Mouse (Mus musculus) adrenal gland, adult 2 months (tissue): ENCODE results near the gene Tubgcp2. TPM values are rescaled to one million over a fixed set of nuclear protein-coding genes. Genes with fewer than 3 reads are reported as not detected.

Source experiments
- DNase-seq: peaks from one replicate; pipeline ENCODE4 v3.0.0; 2021
- polyA plus RNA-seq: library from polyadenylated mRNA; depleted of rRNA; stranded (reverse); fragments of >200 nt; gene quantifications from 2 replicates; pipeline ENCODE4 v1.2.3, GENCODE M21; 2012
- total RNA-seq, 2 experiments: library from RNA; stranded (reverse); gene quantifications; 2 replicates each; pipeline ENCODE4 v1.2.3; 2021

Gene Tubgcp2
- total and polyA plus RNA-seq, 3 experiments = 16.4 to 26.8 (median 26.6) TPM

DNA sequence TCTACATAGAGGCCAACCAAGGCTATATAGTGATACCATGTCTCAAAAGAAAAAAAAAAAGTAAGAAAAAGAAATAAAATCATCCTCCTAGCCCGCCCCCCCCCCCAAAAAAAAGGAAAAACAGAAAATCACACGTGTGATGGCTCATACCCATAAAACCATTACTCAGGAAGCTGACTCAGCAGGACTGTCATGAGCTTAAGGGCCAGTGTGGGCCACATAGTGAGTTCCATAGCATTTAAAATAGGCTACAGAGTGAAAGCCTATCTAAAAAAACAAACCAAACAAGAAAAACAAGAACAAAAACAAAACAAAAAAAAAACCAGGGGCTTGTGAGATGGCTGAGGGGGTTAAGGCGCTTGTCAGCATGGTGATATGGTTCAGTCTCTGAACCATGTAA, 55.7 kb downstream of the Tubgcp2 start:
- no peak for DNase-seq

DNA sequence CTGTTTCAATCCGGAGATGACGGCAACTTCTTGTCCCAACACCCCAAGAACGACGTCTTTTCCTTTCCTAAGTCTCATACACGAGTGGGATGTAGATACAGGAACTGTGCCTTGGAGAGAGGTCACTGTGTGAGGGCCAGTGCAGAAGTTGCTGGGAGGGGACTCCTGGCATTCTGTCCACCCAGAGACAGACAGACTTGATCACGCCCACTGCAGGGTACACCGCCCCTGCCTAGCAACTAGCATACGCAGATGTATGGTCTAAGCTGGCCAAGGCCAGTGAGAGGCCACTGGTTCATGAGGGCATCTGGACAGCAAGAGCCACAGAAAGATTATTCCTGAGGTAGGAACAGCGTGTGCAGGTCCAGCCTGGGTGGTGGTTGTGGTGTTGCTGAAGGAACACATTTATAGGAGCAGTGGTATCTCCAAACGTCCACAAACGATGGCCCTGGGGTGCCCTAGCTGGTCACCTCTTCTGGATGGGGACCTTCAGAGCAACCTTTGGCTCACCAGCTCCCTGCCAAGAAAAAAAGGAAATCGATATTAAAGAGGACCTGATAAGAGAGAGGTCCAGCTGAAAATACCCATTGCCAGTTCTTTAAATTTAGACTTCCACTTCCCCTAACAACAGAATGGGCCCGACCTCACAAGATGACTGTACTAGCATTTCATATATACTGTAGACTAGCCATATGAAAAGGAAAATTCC, 57.3 kb downstream of the Tubgcp2 start:
- no peak for DNase-seq

DNA sequence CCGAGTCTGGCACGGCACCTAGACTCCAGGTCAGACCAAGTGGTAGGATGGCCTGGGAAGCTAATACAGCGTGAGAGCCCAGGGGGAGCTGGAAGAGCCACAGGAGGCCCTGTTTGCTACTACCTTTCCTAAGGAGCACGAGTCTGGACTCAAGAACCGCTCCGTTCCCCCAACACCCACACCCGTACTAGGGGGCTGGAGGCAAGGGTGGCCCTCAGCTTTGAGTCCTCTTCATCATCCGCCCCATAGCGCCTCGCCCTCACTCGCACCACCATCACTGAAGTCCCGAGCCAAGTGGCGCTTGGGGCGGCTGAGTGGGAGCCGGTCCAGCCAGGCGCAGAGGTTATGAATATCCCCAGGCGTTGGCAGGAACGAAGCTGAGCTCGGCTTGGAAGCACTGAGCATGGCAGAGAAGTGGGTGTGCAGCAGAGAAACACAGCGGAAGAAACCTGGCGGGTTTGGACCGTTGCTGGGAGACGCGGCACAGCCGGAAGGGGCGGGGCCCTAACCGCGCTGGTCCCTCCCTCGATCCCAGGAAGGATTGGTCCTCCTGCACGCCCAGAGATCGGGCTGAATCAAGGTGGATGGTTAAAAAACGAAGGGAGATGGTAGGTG, 58.1 kb downstream of the Tubgcp2 start, which contains the start of gene 6430531B16Rik:
Gene 6430531B16Rik (minus strand): TSS at position 478 of the 615 bp plus-strand sequence.
- DNase-seq = peak; percentile 91

DNA sequence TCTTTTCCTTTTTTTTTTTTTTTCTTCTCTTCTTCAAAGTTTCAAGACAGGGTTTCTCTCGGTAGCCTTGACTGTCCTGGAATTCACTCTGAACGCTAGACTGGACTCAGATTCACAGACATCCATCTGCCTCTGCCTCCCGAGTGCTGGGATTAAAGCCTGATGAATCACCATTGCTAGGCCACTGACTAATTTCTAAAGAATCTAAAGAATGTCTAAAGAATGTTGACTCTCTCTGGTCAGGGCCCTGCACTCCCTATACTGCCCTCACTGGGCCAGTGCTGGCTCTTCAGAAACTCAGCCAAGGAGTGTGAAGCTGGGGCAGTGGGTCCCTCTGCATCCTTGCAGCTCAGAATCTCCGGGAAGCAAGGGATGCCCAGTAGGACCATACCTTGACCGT, 61.0 kb downstream of the Tubgcp2 start:
- DNase-seq = no peak

DNA sequence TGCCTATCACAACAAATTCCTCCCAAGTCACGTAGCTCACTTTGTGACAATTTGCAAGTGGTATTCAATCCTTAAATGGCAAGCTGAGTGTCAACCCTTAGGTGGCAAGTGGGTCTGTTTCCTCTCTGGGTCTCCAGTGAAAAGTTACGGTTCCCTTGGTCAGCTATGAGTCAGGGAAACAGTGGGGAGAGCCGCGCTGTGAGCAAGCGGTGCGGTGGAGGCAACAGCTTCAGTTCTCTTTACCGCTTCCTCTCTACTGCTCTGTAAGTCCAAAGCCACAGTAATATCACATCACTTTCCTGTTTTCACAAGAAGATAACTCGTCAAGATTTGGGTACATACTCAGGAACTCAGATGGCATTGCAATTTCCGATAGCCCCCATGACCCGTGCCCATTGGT, 62.2 kb downstream of the Tubgcp2 start:
- DNase-seq = no peak

DNA sequence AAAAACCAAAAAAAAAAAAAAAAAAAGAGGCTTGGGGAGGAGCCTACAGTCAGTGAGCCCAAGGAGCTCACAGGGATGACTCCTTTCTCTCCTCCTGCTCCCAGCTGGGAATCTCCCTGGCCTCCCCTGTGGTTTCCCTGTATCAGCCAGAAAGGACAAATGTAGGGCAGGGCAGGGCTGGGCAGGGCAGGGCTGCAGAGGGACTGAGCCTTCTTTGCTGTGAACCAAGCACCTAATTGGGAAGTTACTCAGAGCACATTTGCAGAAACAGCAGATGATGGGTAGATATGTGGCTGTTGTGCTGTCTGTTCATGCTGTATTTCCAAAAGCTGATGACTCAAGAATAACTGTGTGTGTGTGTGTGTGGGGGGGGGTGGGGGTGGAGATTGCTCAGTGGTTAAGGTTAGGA, 63.5 kb downstream of the Tubgcp2 start:
- DNase-seq = no peak

DNA sequence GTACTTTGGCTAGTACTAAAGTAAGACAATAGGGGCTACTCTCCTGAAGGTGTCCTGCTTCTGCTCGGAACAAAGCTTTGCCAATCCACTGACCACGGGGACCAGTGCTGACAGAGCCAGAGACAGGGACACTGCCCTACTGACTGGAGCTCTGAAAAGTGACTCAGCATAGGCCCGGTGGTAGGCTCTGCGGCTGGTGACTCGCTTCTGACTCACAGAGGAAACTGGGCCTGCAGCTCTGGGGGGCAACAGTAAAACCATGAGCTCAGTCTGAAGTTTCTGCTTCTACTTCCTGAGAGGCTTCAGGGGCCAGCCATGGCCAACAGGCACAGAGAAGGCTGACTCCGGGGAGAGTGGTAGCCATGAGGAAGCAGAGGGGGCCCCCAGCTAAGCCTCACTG, 65.0 kb downstream of the Tubgcp2 start:
- peak; percentile 79 for DNase-seq

DNA sequence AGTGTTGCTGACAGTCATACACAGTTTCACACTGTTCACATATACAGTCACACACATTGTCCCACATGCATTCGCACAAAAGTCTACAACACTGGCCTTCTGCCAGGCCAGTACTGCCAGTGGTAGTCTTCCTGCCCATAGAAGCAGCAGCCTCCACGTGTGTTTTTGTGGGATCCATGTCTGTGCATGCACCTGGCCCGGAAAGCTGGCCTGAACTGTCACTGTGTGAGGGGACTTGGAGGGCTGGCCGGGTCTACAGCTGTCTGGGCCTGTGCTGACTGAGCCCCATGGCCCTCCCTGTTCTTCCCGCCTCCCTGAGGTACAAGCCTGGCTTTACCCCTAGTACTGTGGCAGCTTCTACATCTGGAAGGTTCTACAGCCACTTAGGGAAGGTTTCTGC, 65.5 kb downstream of the Tubgcp2 start:
- DNase-seq = no peak

DNA sequence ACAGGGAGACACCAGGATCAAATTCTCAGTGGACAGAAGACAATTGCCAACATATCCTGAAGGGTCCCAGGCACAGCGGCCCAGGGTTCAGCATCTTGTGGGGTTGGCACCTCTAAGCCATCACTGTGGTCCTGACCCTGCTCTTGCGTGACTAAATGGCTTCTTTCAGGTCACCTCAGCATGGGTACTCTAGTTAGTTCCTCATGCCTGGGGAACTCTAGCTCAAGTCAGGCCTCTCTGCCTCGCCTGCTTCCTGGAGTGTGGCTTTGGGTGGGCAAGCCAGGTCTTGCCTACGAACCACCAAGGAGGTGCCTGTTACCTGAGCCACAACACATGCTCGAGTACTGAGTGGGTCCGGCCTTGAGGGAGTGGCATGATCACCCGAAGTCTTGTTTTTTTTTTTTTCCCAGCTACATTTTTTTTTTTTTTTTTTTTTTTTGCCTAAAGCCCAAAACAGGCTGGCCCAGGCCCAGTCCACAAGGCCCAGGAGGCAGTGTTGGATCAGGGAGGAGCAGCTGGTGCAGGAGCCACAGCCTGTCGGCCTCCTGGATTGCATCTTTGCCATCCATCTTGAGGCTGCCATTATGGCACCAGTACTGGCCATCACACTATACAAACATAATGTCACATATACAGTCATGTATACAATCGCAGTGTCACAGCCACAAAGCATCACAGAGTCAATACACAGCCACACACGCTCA, 66.1 kb downstream of the Tubgcp2 start:
- no peak for DNase-seq

DNA sequence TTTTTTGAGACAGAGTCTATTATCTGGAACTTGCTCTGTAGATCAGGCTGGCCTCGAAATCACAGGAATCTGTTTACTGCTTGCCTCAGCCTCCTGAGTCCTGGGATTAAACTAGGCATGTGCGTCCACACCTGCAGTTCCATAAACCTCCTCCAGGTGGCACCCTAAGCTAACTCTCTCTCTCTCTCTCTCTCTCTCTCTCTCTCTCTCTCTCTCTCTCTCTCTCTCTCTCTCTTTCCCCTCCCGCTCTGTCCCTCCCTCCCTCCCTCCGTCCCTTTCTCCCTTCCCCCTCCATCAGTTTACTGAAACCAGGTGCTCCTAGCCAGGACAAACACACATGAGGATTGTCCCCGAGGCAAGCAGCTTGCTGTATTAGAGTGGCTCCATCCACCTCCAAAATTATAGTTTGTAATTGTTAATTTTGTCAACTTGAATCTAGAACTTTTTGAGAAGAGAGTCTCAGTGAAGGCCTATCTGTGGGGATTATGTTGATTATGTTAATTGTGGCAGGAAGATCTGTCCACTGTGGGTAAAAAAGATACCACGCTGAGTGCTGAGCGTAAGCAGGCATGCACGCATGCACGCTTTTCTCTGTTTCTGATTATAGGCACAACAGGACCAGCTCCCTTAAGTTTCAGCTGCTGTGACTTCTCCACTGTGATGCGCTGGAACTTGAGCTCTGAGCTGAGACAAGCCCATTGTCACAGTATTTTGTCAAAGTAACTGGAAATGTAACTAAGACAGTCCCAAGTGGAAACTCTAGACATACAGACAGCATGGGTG, 66.9 kb downstream of the Tubgcp2 start:
- peak; percentile 78 for DNase-seq

DNA sequence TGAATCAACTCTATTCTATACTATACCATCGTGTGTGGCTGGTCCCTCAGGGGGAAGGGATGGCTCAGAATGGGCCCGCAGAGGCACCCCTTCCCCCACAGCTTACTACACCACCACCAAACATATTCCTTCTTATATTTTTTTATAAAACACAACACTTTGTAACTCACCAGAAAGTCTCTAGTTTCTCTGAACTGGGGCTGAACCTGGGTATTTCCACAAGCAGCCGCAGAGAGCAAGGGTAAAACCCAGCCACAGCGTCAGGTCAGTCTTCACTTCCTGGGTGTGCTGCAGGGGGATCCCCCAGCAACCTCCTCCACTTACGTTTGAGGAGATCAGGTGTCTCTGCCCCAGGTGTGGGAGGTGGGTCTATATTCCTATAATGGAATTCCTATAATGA, 68.0 kb downstream of the Tubgcp2 start:
- no peak for DNase-seq

DNA sequence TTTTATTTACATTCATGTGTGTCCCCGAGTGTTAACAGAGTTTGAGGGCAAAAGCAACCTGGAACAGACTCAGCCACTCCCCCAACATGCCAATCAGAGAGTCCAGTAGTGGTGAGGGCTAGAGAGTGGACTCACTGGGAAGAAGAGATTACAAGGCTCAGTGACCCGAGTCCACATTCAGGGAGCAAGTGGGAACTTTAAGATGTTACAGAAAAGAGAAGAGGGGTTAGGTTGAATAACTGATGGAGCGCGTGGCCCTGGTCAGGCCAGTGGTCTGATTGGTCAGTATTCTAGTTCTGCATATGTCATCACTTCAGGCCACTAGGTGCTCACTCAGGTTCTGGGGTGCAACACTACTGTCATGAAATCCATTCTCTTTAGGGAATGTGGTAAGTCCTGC, 69.3 kb downstream of the Tubgcp2 start:
- DNase-seq = no peak

DNA sequence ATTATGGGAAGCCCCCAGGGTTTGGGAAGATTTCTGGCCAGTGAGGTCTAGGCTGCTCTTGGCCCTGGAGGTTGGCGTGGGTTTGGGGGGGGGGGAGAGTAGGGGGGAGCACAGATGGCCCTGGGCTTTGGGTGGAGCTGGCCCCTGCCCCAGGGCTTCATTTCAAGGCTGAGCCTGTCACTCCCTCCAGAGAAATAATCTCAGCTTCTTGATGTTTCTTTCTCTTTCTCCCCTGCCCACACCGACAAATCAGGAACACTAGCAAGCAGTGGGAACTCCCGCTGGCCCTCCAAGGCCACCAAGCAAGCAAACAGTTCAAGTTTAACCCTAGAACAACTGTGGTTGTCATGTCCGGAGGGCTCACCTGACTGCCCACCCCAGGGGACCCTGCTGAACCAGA, 72.7 kb downstream of the Tubgcp2 start:
- no peak for DNase-seq

DNA sequence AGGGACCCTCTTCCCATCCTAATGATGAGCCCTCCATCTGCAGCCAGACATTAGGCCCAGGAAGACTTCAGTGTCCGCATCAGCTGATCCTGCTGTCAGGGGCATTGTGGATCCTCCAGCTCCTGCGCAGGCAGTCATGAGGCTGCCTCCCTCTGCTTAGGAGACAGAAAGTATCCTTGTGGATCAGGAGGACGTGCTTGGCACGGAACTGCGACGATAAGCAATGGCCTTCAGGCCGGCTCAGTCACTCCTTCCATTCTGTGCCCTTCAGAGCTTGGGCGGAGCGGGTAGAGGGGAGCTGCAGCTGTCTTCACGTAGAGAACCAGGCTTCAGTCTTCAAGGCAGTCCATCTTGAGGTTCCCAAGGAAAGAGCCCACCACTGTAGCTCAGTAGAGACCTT, 75.3 kb downstream of the Tubgcp2 start:
- peak; percentile 90 for DNase-seq

DNA sequence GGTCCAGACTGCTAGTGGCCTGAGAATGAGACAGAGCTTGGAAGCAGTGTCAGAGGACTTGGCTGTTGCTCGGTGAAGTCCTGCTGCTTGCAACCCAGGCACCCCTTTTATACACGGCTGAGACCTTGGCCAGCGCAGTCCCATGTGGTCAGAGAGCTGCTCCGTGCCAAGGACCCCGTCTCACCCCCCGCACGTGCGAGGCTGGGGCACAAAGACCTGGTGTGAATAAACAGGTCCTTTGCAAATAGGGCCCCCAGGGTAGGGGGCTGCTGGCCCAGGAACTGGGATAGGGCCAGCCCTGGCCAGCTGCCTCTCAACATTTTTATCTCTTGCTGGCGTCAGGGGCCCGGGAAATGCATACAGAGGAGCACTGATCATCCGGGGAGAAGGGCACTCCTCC, 78.5 kb downstream of the Tubgcp2 start:
- peak; percentile 72 for DNase-seq

DNA sequence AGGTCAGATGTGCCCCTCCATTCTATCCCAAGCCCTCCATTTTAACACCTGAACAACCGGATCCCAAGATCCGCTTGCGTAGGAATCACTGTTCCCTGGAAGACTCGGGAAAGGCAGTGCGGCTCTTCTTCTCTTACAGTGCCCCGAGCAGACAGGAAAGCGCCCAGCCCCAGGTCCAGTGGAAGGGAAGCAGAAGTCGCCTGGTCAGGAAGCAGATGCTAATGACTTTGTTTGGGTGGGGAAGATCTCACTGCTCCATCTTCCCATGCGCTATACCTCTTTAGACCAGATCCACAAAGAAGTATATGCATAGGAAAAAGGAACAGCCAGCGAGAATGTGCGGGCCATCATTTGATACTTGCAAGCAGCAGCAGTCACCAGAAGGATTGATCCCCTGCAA, 79.0 kb downstream of the Tubgcp2 start:
- no peak for DNase-seq

DNA sequence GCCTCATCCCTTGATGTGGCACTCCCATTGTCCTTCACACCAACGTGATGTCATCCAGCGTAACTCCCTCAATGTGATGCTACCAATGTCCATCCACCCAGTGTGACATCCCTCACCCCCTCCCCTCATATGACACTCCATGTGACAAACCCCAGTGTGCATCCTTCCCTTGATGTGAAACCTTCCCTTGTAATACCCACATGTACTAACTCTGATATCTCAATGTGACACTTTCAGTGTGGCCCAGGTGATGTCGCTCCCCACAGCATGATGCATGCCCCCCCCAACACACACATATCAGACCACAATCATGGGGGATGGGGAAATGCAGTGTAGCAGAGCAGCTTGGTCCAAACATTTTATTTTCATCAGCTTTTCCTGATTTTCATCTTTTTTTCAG, 79.8 kb downstream of the Tubgcp2 start:
- DNase-seq = no peak

DNA sequence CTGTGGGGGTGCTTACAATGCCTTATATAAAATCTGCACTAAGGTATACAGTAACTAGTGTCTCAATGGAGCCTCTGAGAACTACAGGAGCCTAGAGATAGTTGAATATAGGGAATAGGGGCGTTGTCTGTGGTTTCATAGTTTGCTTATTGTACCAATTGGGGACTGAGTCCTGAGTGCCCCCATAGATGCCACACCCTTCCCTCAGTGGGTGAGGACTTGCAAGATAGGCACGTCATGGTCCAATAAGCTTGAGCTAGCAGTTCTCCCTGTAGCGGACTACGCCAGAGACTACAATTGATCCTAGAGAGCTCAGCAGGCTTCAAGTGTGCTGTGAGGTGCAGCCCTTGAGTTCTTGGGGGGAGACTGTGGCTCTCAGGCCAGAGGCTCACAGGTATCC, 81.0 kb downstream of the Tubgcp2 start:
- no peak for DNase-seq

DNA sequence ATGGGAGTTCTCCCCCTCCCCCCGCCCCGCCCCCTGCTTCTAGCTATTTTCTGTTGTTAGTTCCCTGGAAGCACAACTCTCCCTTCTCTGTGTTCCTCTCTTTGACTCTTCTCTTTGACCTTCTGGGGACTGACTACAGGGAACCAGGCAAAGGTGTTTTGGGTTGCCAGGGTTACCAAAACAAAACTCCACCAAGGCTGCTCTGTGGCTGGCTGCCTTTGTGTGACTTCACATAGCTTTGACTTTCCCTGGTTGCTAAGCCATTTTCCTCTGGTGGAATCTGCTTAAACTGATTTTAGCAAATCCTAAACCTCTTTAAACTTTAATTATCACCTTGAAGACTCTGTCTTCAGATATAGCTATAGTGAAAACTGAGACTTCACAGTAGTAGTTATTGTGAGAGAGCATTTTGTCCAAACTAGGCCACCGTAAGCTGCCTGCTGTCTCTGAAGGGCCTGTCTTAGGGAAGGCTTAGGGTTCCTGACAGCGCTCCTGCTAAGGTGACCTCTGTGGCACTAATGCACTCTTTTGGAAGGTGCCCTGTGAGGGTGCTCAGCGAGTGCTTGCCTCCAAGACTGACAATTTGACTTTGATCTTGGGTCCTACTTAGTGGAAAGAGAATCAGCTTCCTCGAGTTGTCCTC, 84.4 kb downstream of the Tubgcp2 start:
- no peak for DNase-seq

DNA sequence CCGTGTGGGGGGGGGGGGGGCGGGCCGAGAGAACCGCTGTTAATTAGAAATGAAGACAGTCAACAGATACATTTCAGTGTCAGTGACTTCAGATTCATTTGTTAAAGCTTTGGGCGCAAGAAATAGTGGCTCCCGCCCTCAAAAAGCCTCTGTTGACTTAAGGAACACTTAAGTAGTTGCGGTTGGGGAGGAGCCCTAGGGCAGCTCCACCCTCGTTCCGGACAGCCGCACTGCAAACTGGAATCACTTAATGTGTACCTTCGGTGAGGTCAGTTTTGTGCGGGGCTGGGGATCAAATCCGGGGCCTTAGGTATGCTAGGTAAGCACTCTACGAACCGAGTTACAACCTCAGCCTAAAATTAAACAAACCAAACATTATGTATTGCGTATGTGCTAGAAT, 85.4 kb downstream of the Tubgcp2 start:
- DNase-seq = peak; percentile 56

DNA sequence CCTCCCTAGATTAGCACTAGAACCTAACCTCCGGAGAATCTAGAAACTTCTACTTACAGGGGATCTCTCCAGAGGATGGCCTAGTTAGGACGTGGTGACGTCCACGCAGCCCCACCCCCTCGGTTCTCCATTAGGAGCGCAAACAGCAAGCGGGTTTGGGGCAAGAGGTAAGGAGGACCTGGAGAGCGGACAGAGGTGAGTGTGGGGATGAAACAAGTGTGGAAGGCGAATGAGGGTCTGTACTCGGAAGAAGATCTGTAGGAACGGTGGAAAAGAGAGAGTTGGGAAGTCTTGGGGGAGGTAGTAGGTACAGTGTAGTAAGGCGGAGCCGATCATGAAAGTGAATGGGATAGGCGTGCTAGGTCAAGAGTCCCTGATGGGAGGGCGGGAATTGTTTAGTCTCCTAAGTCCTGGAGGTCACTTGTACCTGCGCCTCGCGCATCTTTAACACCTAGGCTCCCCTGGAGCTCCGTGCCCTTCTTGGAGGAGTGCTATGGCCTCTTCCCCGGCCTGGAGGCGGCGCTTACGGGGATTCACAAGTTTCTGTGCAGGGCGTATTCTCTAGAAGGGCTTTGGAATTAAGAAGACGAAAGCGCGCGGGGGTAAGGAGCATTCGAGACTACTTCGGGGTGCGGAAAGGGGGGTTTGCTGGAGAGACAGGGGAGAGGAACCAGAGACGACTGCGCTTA, 86.0 kb downstream of the Tubgcp2 start:
- DNase-seq = peak; percentile 79
